7 mouse cellular contexts compared by ENCODE assay signal in genomic region chr15:12066857-12067211, GRCm38 (mm10). TPM values are rescaled to one million over a fixed set of nuclear protein-coding genes. Genes with fewer than 3 reads are reported as not detected.
DNase-seq lines count a peak whose midpoint lies in the region; ATAC-seq and TF ChIP-seq lines count a peak whose summit lies in the region.

No protein-coding gene starts in this region.

- peaks cover 32% of the 10 kb centered on the region for H3K4me1 ChIP-seq in heart, postnatal 0 days (ENCODE audit: control insufficient read depth, insufficient read depth)
- peaks cover 35% of the 10 kb centered on the region for H3K4me1 ChIP-seq in limb, embryonic 14.5 days (ENCODE audit: control insufficient read depth, insufficient read depth, low read length)

- H3K36me3 ChIP-seq in heart, postnatal 0 days (replicated peaks; ENCODE audit: control insufficient read depth, insufficient read depth, low read length): no peaks in the 10 kb centered on the region
- H3K36me3 ChIP-seq in limb, embryonic 14.5 days (ENCODE audit: control insufficient read depth, insufficient read depth, low read length): no peaks in the 10 kb centered on the region

- intact Hi-C loops in heart, postnatal 10 days (cut with DNase I): no loop called here

- H3K27ac ChIP-seq in heart, postnatal 0 days (ENCODE audit: low read depth): peak overlapping the region; percentile 88
- H3K27ac ChIP-seq in limb, embryonic 14.5 days (replicated peaks; ENCODE audit: low read depth, low read length): peak overlapping the region; percentile 61

- 0 out of 2 replicates have a peak overlapping the region, but pooled peaks have one; percentile 6 for H3K9ac ChIP-seq in heart, postnatal 0 days (replicated peaks; ENCODE audit: low read depth, low read length)
- H3K9ac ChIP-seq in limb, embryonic 14.5 days (ENCODE audit: low read depth, low read length, severe bottlenecking): no peak overlapping the region

- DNase-seq in heart, postnatal 0 days (ENCODE audit: low spot score): no peak
- no peak for DNase-seq in heart, postnatal 10 days
- peak; percentile 17 for DNase-seq in ovary, postnatal 14 days (ENCODE audit: low spot score)
- no peak for DNase-seq in ovary, adult 18-20 months (ENCODE audit: low spot score)
- no peak for DNase-seq in limb, embryonic 14.5 days (ENCODE audit: low spot score)
- no peak for DNase-seq in embryo, embryonic 11 days
- no peak for DNase-seq in urinary bladder, adult 18-20 months (ENCODE audit: low spot score in 2 of 2)

- WGBS in heart, postnatal 0 days: 45% methylated on average over 6 of the region's 6 CpGs
- WGBS in limb, embryonic 14.5 days: 69% methylated on average over 6 of the region's 6 CpGs

- no peak for TF ChIP-seq CTCF in heart, postnatal 0 days (IDR thresholded peaks at IDR 0.05; ENCODE audit: low read depth)

- no peak for TF ChIP-seq EP300 in heart, postnatal 0 days (IDR thresholded peaks at IDR 0.05; ENCODE audit: low read depth)

- peak overlapping the region; percentile 2 for H3K4me3 ChIP-seq in heart, postnatal 0 days (ENCODE audit: low read depth, low read length)
- no peak overlapping the region for H3K4me3 ChIP-seq in limb, embryonic 14.5 days (replicated peaks; ENCODE audit: low read length)

- H3K9me3 ChIP-seq in heart, postnatal 0 days (replicated peaks; ENCODE audit: control insufficient read depth, low read length): 0 out of 2 replicates have a peak, but pooled peaks cover 6% of the 10 kb centered on the region
- no peaks in the 10 kb centered on the region for H3K9me3 ChIP-seq in limb, embryonic 14.5 days (ENCODE audit: control insufficient read depth, low read length)

- peak overlapping the region; percentile 59 for H3K4me2 ChIP-seq in heart, postnatal 0 days (ENCODE audit: low read depth, low read length)
- H3K4me2 ChIP-seq in limb, embryonic 14.5 days (replicated peaks; ENCODE audit: low read depth, low read length, severe bottlenecking): no peak overlapping the region

- H3K27me3 ChIP-seq in heart, postnatal 0 days (ENCODE audit: control insufficient read depth, insufficient read depth, low read length): no peaks in the 10 kb centered on the region
- H3K27me3 ChIP-seq in limb, embryonic 14.5 days (ENCODE audit: control insufficient read depth, insufficient read depth, low read length): no peaks in the 10 kb centered on the region

- no peak for ATAC-seq in heart, postnatal 0 days (ENCODE audit: insufficient read depth, low read depth)
- no peak; the same call in 1 of the 2 replicates for ATAC-seq in limb, embryonic 14.5 days (ENCODE audit: low FRiP score, low read depth)

- no peak for TF ChIP-seq POLR2A in limb, embryonic 14.5 days (IDR thresholded peaks at IDR 0.05; ENCODE audit: borderline replicate concordance, extremely low read depth, insufficient read depth, insufficient read length)

RNA-seq across cellular contexts. Expression of gene Zfr, which starts 50.8 kb away (rescaled TPM):
- total RNA-seq in heart, postnatal 0 days (2014; rRNA removed; ENCODE audit: low replicate concordance): 119 and 198 TPM in 2 replicates
- 74.3 and 79.9 TPM in 2 replicates for polyA plus RNA-seq in heart, postnatal 0 days (2015; fragmentation: Nextera tagmentation; extraction: Ambion mirVana)
- total RNA-seq in heart, postnatal 10 days (2021): 100 to 1,000 TPM; 101 to 114 TPM
- polyA plus RNA-seq in limb, embryonic 14.5 days (2012; rRNA removed): 91.6 and 142 TPM in 2 replicates
- polyA plus RNA-seq in limb, embryonic 14.5 days (2014; fragmentation: Nextera tagmentation; extraction: Ambion mirVana): 160 and 166 TPM in 2 replicates
